Mouse (Mus musculus) limb, embryonic 13.5 days (tissue): ENCODE measurements at regions not wholly inside any gene's neighbourhood (a gene's known extent, or its start where the extent isn't known, plus 50 kb on each side); places are given as distances from the start of the nearest gene placed in this dataset.

Experiments used
- ATAC-seq: fragments of 200-750 bp; cut with Nextera tagmentation; 2 replicates; pipeline ENCODE4 v1.8.0; 2017; ENCODE audit warnings: low read depth, moderate number of reproducible peaks, moderate TSS enrichment; ENCODE audit not compliant: low FRiP score
- H3K27ac ChIP-seq: fragments of 300-500 bp; sonication (generic); 2 replicates; pipeline ENCODE4 v1.5.1; 2015; ENCODE audit warnings: inconsistent platforms, mild to moderate bottlenecking, moderate library complexity
- H3K27me3 ChIP-seq: fragments of 300-500 bp; sonication (generic); 2 replicates; pipeline ENCODE4 v1.6.1; 2015; ENCODE audit warnings: mild to moderate bottlenecking, inconsistent platforms
- H3K36me3 ChIP-seq: fragments of 300-500 bp; sonication (generic); 2 replicates; pipeline ENCODE4 v1.6.1; 2015; ENCODE audit warnings: inconsistent platforms, mild to moderate bottlenecking, moderate library complexity
- H3K4me1 ChIP-seq: fragments of 300-500 bp; sonication (generic); 2 replicates; pipeline ENCODE4 v1.6.1; 2015; ENCODE audit warnings: inconsistent platforms
- H3K4me2 ChIP-seq: fragments of 300-500 bp; sonication (generic); replicated peaks from 2 replicates; pipeline ENCODE4 v1.6.1; 2015; ENCODE audit warnings: inconsistent platforms, mild to moderate bottlenecking, moderate library complexity
- H3K4me3 ChIP-seq: fragments of 300-500 bp; sonication (generic); 2 replicates; pipeline ENCODE4 v1.5.1; 2015; ENCODE audit warnings: moderate library complexity, mild to moderate bottlenecking, inconsistent platforms
- H3K9ac ChIP-seq: fragments of 300-500 bp; sonication (generic); 2 replicates; pipeline ENCODE4 v1.6.1; 2015; ENCODE audit warnings: mild to moderate bottlenecking, inconsistent platforms
- H3K9me3 ChIP-seq: fragments of 300-500 bp; sonication (generic); 2 replicates; pipeline ENCODE4 v1.6.1; 2016; ENCODE audit warnings: inconsistent platforms
- WGBS: fragments of 180-500 bp; shearing (Covaris S2); methylation state at CpG from one replicate; pipeline ENCODE4 v1.1.7; 2015; 5-methylcytosine and 5-hydroxymethylcytosine counted together

DNA sequence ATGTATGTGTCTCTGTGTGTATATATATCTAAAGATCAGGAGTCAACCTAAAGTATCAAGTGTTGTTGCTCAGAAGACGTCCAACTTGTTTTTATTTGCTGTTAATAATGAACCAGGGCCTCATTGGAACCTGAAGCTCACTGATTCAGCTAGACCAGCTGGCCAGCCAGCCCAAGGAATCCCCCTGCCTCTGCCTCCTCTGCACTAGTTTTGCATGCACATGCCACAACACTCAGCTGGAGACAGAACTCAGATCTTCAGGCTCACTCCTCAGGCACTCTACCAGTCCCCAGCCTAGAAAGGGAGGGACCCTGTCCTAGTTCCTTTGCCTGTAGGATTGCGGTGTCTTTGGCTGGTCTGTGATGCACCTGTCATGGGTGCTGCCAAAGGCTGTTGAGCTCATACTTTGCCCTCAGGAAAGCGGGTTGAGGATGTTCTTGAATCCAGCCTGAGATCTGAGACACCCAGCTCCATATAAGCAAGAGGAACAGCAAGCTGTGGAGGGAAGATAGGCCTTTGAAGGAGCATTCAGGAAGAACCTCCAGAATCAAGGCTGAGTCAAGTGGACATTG lies 247.5 kb downstream of the Rplp1 start:
- ATAC-seq = no peak
- no peaks in the 10 kb centered on the region for H3K36me3 ChIP-seq
- H3K9me3 ChIP-seq = 0 out of 2 replicates have a peak, but pooled peaks cover 4% of the 10 kb centered on the region
- H3K4me1 ChIP-seq = no peaks in the 10 kb centered on the region
- H3K4me2 ChIP-seq = no peak overlapping the region
- no peak overlapping the region for H3K27ac ChIP-seq
- WGBS = 85% methylated on average over 3 of the region's 3 CpGs
- no peaks in the 10 kb centered on the region for H3K27me3 ChIP-seq
- H3K4me3 ChIP-seq = no peak overlapping the region
- no peak overlapping the region for H3K9ac ChIP-seq

DNA sequence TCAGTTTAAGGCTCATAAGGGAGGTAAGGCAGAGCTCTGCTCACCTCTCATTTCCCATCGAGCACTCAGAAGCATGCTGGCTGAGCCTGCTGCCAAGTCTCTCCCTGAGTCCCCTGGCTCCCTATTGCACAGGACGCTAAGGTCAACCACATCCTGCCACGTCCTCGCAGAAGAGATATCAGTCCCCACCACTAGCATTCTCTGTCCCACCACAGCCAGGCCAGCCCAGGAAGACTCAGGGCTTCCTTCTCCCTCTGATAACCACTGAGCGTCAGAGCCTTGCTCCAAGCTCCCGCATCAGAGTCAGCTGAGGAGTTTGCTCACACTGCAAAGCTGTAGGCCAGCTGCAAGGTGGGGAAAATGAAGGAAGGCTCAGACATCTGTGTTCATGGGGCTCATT lies 248.2 kb downstream of the Rplp1 start:
- Histone ChIP-seq H3K4me2 (no peak overlapping the region), H3K4me1 (no peaks in the 10 kb centered on the region), H3K36me3 (no peaks in the 10 kb centered on the region), H3K4me3 (no peak overlapping the region), H3K27me3 (no peaks in the 10 kb centered on the region), H3K9me3 (no peaks in the 10 kb centered on the region), H3K27ac (no peak overlapping the region), H3K9ac (no peak overlapping the region)
- no peak for ATAC-seq
- 66% methylated on average over 6 of the region's 6 CpGs for WGBS

DNA sequence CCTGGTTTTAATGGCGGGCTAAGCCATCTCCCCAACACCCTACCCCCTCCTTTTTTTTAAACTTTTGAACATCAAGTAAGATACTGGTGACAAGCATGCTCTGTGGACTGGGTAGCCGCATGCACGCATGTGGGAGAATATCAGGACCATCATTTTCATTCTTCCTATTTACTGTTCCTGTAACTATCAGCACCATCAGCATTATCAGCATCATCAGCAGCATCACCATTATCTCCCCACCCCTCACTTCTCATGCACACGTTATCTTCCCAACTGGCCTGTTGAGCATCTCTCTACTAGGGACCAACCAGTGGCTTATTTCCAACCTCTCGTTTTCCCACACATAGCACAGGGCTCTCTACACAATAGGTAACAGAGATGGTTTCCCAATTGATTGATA lies 249.1 kb downstream of the Rplp1 start:
- H3K9ac ChIP-seq = no peak overlapping the region
- no peaks in the 10 kb centered on the region for H3K36me3 ChIP-seq
- ATAC-seq = no peak
- no peaks in the 10 kb centered on the region for H3K4me1 ChIP-seq
- no peak overlapping the region for H3K27ac ChIP-seq
- no peaks in the 10 kb centered on the region for H3K9me3 ChIP-seq
- 85% methylated on average over 5 of the region's 5 CpGs for WGBS
- no peak overlapping the region for H3K4me3 ChIP-seq
- no peaks in the 10 kb centered on the region for H3K27me3 ChIP-seq
- H3K4me2 ChIP-seq = no peak overlapping the region

DNA sequence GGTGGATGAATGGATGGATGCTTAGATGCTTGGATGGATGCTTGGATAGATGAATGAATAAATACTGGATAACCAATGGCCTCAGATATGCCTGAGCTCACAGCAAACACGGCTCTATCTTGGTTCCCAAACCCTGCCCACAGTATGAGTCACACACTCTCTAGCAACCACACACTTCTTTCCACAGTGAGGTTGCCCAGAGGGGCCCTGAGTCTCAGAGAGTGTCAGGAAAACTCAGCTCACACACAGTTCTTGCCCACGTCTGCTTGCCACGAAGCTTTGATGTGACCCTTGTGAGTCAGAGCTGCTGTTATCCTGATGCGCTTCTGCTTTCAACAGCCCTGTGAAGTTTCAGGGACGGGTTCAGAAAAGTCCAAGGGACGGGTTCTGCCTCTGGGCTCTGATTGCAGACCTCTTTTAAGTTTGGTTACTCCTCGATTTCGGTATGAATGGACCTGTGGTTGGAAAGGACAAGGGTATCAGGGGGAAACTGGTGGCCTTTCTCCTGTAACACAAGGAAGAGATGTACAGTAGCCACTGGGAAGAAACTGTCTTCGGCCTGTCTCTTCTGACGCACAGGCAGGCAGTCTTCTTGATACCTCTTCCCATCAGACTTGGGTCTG lies 250.2 kb downstream of the Rplp1 start:
- 81% methylated on average over 10 of the region's 10 CpGs for WGBS
- Histone ChIP-seq H3K4me3 (no peak overlapping the region), H3K9me3 (no peaks in the 10 kb centered on the region), H3K27ac (no peak overlapping the region), H3K9ac (no peak overlapping the region), H3K36me3 (no peaks in the 10 kb centered on the region), H3K27me3 (no peaks in the 10 kb centered on the region), H3K4me2 (no peak overlapping the region), H3K4me1 (no peaks in the 10 kb centered on the region)
- no peak for ATAC-seq

DNA sequence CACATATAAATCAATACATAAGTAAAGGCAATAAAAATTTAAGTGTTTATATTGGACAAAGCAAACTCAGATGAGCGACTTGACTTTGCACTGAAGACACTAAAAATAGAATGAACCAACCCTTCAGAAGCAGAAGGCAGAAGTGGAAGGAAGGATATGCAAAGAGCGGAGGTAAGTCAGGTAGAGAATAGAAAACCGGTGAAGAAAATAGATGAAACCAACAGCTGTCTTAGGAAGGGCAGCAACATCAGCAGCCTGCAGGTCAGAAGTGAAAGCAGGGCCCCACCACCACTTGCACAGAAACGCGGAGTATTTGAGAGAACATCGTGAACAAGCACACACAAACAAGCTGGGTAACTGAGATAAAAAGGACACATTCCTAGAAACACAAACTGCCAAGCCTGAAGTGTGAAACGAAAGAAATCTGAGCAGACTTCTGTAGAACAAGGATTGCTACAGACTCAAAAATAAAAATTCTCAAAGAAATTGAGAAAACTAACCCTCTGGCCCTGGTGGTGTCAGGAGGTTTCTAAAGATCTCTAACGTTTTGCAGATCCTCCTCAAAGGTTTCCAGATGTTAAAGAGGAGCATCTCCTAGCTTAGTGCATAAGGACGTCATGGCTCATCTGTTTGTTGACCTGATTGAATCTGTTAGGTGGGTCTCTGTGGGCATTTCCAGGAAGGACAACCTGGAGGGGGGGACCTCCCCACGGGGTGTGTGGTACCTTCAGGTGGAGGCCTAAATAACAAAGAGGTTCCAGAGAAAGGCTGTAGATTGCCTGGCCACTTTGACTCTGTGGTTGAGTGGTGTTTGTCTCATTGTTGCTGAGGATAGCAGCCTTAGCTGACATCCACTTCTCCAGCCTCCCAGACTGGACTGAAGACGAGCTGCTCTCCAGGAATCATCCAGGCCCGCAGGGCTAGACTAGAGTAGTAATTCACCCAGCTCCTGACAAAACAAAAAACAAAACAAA lies 252.0 kb downstream of the Rplp1 start:
- no peaks in the 10 kb centered on the region for H3K4me1 ChIP-seq
- H3K4me2 ChIP-seq = no peak overlapping the region
- H3K9ac ChIP-seq = no peak overlapping the region
- no peaks in the 10 kb centered on the region for H3K36me3 ChIP-seq
- H3K27me3 ChIP-seq = no peaks in the 10 kb centered on the region
- no peak overlapping the region for H3K4me3 ChIP-seq
- H3K27ac ChIP-seq = no peak overlapping the region
- ATAC-seq = no peak
- no peaks in the 10 kb centered on the region for H3K9me3 ChIP-seq
- 66% methylated on average over 12 of the region's 12 CpGs for WGBS

DNA sequence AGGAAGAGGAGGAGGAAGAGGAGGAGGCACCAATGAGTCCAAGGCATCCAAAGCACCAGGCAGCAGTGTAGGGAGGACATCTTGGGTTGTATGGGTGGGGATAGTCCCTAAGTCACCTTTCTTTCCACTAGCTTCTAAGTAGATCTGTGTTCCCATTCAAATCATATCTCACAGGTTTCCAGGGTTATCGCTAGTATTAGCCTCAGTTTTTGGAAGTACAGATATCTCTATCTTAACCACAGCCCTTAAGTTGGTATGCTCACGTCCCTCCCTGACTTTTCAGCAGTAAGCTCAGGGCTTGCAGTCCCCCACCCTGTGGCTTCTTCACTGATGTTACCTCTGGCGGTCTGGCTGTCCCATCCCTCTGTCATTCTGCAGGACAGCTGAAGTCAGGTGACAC lies 254.2 kb downstream of the Rplp1 start:
- Histone ChIP-seq H3K4me1 (peaks cover 7% of the 10 kb centered on the region), H3K4me3 (no peak overlapping the region), H3K27me3 (no peaks in the 10 kb centered on the region), H3K4me2 (no peak overlapping the region), H3K27ac (no peak overlapping the region), H3K9ac (no peak overlapping the region), H3K9me3 (no peaks in the 10 kb centered on the region), H3K36me3 (no peaks in the 10 kb centered on the region)
- 87% methylated on average over 3 of the region's 3 CpGs for WGBS
- ATAC-seq = no peak

DNA sequence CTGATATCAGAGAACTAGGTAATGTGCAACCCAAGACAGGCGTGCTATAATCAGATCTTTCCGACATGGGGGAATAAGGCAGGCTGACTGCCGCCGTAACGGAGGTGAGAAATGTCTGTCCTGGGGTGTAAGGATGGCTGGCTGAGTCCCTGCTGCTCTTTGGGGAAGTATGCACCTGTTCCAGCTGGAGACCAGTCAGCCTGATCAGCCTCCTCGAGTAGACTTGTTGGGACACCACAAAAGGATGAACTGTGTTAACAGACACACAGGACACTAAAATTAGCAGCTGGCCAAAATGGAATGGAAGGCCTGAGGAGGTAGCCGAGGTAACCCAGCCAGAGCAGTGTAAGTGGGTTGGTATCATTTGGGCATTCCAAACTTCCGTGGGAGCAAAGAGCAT lies 256.3 kb downstream of the Rplp1 start:
- Histone ChIP-seq H3K4me2 (no peak overlapping the region), H3K4me1 (peaks cover 13% of the 10 kb centered on the region), H3K9ac (no peak overlapping the region), H3K36me3 (no peaks in the 10 kb centered on the region), H3K4me3 (no peak overlapping the region), H3K27me3 (no peaks in the 10 kb centered on the region), H3K9me3 (no peaks in the 10 kb centered on the region), H3K27ac (no peak overlapping the region)
- WGBS = 80% methylated on average over 8 of the region's 8 CpGs
- no peak for ATAC-seq

DNA sequence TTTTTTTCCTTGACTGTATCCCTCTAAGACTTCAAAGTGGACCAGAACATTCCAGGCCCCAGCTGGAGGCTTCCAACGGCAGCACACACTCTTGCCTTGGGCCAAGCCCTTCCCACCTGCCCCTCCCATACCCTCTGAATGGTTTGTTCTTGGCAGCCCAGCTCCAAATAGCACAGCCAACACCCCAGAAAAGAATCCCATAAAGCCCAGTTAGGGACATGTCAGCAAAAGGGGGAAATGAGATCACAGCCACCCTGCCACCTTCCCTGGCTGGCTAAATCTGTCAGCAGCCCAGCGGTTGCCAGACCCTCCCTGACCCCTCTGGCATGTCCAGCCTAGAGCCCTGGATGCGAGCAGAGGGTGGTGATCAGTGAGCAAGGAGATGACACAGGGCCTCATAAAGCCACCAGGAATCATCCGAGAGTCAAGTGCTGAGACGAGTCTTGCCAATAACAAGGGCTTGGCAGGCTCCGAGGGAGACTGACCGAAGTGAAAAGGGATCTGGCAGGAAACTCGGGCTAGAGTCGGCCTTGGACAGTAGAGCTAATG lies 258.8 kb downstream of the Rplp1 start:
- Histone ChIP-seq H3K27ac (no peak overlapping the region), H3K27me3 (no peaks in the 10 kb centered on the region), H3K9me3 (no peaks in the 10 kb centered on the region), H3K9ac (no peak overlapping the region), H3K4me3 (no peak overlapping the region), H3K36me3 (no peaks in the 10 kb centered on the region), H3K4me1 (peaks cover 13% of the 10 kb centered on the region), H3K4me2 (no peak overlapping the region)
- 58% methylated on average over 9 of the region's 9 CpGs for WGBS
- ATAC-seq = peak; percentile 72; the same call in 1 of the 2 replicates

DNA sequence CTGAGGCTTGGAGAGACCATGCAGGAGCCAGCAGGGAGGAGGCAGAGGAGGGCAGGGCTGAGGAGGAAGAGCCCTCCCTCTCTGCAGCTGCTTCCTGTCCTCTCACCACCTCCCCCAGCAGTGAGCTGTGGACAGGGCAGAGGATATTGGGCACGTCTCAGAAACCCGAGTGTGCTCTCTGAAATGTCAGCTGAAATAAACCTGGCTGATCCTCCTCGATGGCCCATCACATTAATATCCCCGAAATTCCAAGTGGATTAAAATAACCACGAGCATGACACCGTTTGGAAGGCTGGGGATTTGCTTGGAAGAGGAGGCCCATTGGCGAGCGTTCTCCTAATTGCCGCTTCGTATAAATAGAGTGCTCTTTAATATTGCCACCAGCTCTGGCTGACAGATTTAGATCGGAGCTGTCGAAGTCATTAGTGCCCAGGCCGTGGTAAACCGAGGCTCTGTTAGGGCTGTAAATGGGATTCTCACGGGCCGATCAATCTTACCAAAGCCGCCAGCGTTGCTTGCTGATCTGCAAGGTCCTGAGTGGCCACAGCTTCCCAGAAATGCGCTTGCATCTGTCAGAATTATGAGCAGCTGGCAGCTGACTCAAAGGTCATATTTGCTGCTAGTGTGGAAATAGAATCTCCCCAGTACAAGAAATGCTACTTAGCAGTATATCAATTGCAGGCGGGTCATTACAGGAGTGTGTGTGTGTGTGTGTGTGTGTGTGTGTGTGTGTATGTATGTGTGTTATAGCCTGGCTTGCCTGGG lies 268.5 kb downstream of the Rplp1 start:
- ATAC-seq = peak; percentile 82
- peaks cover 6% of the 10 kb centered on the region; the same call in 1 of the 2 replicates for H3K9me3 ChIP-seq
- H3K4me3 ChIP-seq = no peak overlapping the region
- H3K4me2 ChIP-seq = peak overlapping the region; percentile 41
- H3K36me3 ChIP-seq = no peaks in the 10 kb centered on the region
- peak overlapping the region; percentile 55; the same call in 1 of the 2 replicates for H3K27ac ChIP-seq
- WGBS = 24% methylated on average over 20 of the region's 20 CpGs
- 0 out of 2 replicates have a peak, but pooled peaks cover 3% of the 10 kb centered on the region for H3K27me3 ChIP-seq
- 0 out of 2 replicates have a peak overlapping the region, but pooled peaks have one; percentile 10 for H3K9ac ChIP-seq
- peaks cover 31% of the 10 kb centered on the region for H3K4me1 ChIP-seq

DNA sequence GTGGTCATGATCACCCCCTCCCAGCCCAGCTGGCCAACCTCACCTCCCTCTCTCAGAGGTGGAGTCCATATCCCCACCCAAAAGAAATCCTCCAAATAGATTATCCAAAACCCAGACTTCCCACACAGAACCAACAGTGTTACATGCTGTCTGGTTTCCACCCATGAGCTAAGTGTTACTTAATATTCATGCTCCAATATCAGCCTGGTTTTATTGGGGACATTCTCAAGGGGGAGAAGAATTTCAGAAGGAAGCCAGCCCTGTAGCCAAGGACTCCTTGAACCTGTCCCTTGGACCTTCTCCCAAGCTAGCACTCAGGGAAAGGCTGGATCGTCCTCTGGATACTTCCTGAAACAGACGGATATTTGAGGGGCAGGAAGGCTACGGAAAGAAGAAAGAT lies 268.6 kb downstream of the Tle3 start:
- no peak overlapping the region for H3K4me2 ChIP-seq
- no peak for ATAC-seq
- H3K27ac ChIP-seq = no peak overlapping the region
- no peaks in the 10 kb centered on the region for H3K36me3 ChIP-seq
- peaks cover 6% of the 10 kb centered on the region; the same call in 1 of the 2 replicates for H3K9me3 ChIP-seq
- H3K9ac ChIP-seq = no peak overlapping the region
- H3K4me3 ChIP-seq = no peak overlapping the region
- H3K4me1 ChIP-seq = peaks cover 18% of the 10 kb centered on the region
- 86% methylated on average over 3 of the region's 3 CpGs for WGBS
- H3K27me3 ChIP-seq = peaks cover 8% of the 10 kb centered on the region

DNA sequence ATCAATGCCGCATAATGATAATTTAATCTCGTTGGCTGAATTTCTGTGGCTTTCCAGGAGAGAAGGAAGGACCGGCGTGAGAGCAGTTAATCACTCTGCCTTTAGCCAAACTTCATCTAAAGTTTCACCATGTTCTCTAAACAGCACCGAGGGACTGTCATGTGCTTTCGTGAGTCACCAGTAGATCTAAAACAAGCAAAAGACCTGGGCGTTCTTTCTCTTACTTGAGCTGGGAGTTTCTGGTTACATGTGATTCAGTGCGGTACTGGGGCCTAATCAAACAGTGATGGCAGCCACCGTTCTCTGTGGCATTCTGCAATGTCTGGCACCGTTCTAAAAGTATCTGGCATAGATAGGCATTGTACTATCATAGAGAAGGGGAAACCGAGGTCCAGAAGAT lies 266.7 kb downstream of the Tle3 start:
- Histone ChIP-seq H3K9me3 (peaks cover 6% of the 10 kb centered on the region; the same call in 1 of the 2 replicates), H3K4me1 (peaks cover 18% of the 10 kb centered on the region), H3K27ac (no peak overlapping the region), H3K27me3 (peaks cover 12% of the 10 kb centered on the region), H3K4me2 (no peak overlapping the region), H3K4me3 (no peak overlapping the region), H3K36me3 (no peaks in the 10 kb centered on the region), H3K9ac (no peak overlapping the region)
- 84% methylated on average over 11 of the region's 11 CpGs for WGBS
- ATAC-seq = no peak
